Mouse (Mus musculus): ENCODE results near the gene Rnf24. TPM values are rescaled to one million over a fixed set of nuclear protein-coding genes. Genes with fewer than 3 reads are reported as not detected.

The Rnf24 gene
- polyA plus RNA-seq, 1 experiment from 2014 or later: 6.9 TPM

DNA sequence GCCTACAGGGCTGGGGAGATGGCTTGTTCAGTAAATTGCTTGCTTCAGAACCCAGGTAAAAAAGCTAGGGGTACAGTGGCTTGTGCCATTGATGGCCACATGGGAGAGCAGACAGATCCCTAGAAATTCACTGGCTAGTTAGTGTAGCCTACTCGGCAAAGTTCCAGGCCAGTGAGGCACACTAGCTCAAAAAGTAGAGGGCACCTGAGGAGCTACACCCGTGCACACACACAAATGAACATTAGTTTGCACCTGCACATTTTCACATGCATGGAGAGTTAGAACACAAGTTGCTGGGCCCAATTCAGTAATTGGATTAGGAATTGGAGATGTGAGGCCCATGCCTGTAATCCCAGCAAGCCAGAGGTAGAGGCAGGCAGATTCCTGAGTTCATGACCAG lies 87.6 kb downstream of the Rnf24 start:
- H3K4me3 ChIP-seq (ENCODE audit: low read depth, low read length): no peak overlapping the region
- no peak for DNase-seq (ENCODE audit: low spot score)
- H3K9me3 ChIP-seq (ENCODE audit: control insufficient read depth, low read length): no peaks in the 10 kb centered on the region
- peaks cover 22% of the 10 kb centered on the region for H3K4me1 ChIP-seq (ENCODE audit: control insufficient read depth, insufficient read depth, low read length)
- no peak overlapping the region for H3K27ac ChIP-seq (replicated peaks; ENCODE audit: low read depth, low read length)
- peak overlapping the region; percentile 76; the same call in 1 of the 2 replicates for H3K4me2 ChIP-seq (ENCODE audit: low read depth, low read length)
- 83% methylated on average over 2 of the region's 2 CpGs for WGBS
- H3K36me3 ChIP-seq (ENCODE audit: control insufficient read depth, insufficient read depth, low read length): no peaks in the 10 kb centered on the region; the same call in 1 of the 2 replicates
- no peaks in the 10 kb centered on the region for H3K27me3 ChIP-seq (replicated peaks; ENCODE audit: control insufficient read depth, insufficient read depth, low read length)
- no peak overlapping the region for H3K9ac ChIP-seq (ENCODE audit: low read depth, low read length)
- ATAC-seq (ENCODE audit: low read depth): no peak

DNA sequence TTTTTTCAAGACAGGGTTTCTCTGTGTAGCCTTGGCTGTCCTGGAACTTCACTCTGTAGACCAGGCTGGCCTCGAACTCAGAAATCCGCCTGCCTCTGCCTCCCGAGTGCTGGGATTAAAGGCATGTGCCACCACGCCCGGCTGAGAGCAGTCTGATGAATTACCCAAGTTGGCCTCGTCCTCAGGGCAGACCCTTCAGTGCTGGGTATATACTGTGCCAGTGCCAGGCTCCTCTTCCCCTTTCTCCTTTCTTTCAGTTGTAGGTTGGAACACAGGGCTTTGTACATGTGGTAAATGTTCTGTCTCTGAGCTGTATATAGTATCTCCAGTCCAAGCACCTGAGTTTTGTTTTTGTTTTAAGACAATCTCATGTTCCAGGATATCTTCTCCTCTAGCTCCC lies 88.7 kb downstream of the Rnf24 start:
- WGBS: 72% methylated on average over 6 of the region's 6 CpGs
- DNase-seq (ENCODE audit: low spot score): no peak

DNA sequence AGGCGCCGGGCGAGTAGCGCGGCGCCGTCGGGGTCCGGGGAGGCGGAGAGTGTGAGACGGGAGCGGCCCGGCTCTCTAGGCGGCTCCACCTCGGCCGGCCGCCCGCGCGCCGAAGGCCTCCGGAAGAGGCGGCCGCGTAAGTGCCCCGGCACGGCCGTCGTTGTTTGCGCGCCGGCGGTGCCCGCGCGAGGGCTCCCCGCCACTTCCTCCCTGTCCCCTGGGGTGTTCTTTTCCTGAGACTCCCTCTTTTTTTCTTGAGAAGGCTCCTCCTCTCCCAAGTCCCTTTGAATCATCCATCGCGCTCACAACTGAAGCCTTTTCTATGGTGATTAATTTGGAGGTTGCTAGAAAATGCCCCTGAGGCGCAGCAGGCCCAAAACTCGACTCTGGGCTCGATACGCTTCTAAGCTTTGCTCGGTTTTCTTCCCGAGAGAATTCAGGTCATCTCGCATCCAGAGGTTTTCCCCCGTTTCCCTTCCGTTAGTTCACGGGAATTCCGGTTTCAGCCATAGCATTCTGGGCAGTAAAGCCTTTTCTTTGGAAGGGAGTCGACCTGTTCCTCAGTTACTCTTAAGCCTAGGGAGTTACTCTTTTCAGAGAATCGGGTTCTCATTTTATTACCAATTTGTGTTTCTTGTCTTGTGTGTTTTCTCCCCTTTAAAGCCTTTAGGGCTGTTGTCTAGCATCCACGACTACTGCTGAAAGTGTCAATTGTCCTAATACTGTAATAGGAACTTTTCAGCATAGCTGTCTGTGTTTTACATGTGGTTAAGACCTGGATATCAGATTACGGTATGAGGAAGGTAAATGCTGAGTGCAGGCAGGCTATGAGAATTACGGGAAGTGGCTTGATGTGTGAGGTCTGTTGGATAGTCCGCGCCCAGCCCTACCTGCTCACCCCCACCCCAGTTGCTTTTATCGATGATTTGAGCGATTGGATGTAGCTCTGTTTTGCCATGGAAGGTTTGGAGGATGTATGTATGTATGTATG lies 89.7 kb downstream of the Rnf24 start:
- Histone ChIP-seq H3K27me3 (replicated peaks; ENCODE audit: control insufficient read depth, insufficient read depth, low read length) (no peaks in the 10 kb centered on the region), H3K9ac (ENCODE audit: low read depth, low read length) (peak overlapping the region; percentile 97), H3K27ac (replicated peaks; ENCODE audit: low read depth, low read length) (peak overlapping the region; percentile 100), H3K9me3 (ENCODE audit: control insufficient read depth, low read length) (no peaks in the 10 kb centered on the region), H3K36me3 (ENCODE audit: control insufficient read depth, insufficient read depth, low read length) (no peaks in the 10 kb centered on the region), H3K4me3 (ENCODE audit: low read depth, low read length) (peak overlapping the region; percentile 89), H3K4me1 (ENCODE audit: control insufficient read depth, insufficient read depth, low read length) (peaks cover 22% of the 10 kb centered on the region), H3K4me2 (ENCODE audit: low read depth, low read length) (peak overlapping the region; percentile 76)
- DNase-seq (ENCODE audit: low spot score) (peak; percentile 81), ATAC-seq (ENCODE audit: low read depth) (peak; percentile 81)
- WGBS: under 1% methylated on average over 37 of the region's 59 CpGs

More for the DNA sequence above, 88.7 kb downstream of the Rnf24 start:
- H3K27ac ChIP-seq (replicated peaks; ENCODE audit: low read depth, low read length): no peak overlapping the region
- H3K4me3 ChIP-seq (ENCODE audit: low read depth, low read length): peak overlapping the region; percentile 89
- no peaks in the 10 kb centered on the region for H3K9me3 ChIP-seq (ENCODE audit: control insufficient read depth, low read length)
- H3K36me3 ChIP-seq (ENCODE audit: control insufficient read depth, insufficient read depth, low read length): no peaks in the 10 kb centered on the region
- no peaks in the 10 kb centered on the region for H3K27me3 ChIP-seq (replicated peaks; ENCODE audit: control insufficient read depth, insufficient read depth, low read length)
- peaks cover 22% of the 10 kb centered on the region for H3K4me1 ChIP-seq (ENCODE audit: control insufficient read depth, insufficient read depth, low read length)
- H3K9ac ChIP-seq (ENCODE audit: low read depth, low read length): peak overlapping the region; percentile 97; the same call in 1 of the 2 replicates
- no peak for ATAC-seq (ENCODE audit: low read depth)
- H3K4me2 ChIP-seq (ENCODE audit: low read depth, low read length): peak overlapping the region; percentile 76

DNA sequence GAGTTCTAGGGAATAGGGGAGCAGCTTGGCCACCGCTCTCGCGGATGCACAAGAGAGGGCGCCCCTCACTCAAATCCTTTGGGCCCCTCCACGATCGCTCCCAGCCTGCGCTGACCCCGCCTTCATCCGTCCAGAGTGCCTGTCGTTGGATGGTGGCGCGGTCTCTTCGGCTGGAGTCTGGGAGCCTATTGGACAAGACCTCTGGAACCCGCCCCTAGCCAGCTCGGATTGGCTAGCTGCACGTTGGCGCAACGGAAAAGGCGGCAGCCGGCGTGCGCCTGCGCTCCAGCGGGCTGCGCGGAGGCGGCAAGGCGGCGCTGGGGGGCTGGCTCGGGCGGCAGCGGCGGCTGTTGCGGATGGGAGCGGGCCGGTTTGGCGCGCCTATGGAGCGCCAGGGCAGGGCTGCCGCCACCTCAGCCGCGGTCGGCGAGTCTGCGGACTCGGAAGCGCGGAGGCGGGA lies 90.4 kb downstream of the Rnf24 start, which contains the start of gene Pank2:
Gene Pank2 (plus strand): TSS at position 283 of the 460 bp plus-strand sequence.
- peaks cover 22% of the 10 kb centered on the region for H3K4me1 ChIP-seq (ENCODE audit: control insufficient read depth, insufficient read depth, low read length)
- peak; percentile 100 for ATAC-seq (ENCODE audit: low read depth)
- peak within 1 kb of the TSS; percentile 100 for H3K27ac ChIP-seq (replicated peaks; ENCODE audit: low read depth, low read length)
- no peaks in the 10 kb centered on the region for H3K36me3 ChIP-seq (ENCODE audit: control insufficient read depth, insufficient read depth, low read length)
- peak within 1 kb of the TSS; percentile 89 for H3K4me3 ChIP-seq (ENCODE audit: low read depth, low read length)
- WGBS: 2% methylated on average over 28 of the region's 49 CpGs
- no peaks in the 10 kb centered on the region for H3K27me3 ChIP-seq (replicated peaks; ENCODE audit: control insufficient read depth, insufficient read depth, low read length)
- H3K9ac ChIP-seq (ENCODE audit: low read depth, low read length): peak within 1 kb of the TSS; percentile 97
- no peaks in the 10 kb centered on the region for H3K9me3 ChIP-seq (ENCODE audit: control insufficient read depth, low read length)
- peak; percentile 100 for DNase-seq (ENCODE audit: low spot score)
- peak within 1 kb of the TSS; percentile 76 for H3K4me2 ChIP-seq (ENCODE audit: low read depth, low read length)

DNA sequence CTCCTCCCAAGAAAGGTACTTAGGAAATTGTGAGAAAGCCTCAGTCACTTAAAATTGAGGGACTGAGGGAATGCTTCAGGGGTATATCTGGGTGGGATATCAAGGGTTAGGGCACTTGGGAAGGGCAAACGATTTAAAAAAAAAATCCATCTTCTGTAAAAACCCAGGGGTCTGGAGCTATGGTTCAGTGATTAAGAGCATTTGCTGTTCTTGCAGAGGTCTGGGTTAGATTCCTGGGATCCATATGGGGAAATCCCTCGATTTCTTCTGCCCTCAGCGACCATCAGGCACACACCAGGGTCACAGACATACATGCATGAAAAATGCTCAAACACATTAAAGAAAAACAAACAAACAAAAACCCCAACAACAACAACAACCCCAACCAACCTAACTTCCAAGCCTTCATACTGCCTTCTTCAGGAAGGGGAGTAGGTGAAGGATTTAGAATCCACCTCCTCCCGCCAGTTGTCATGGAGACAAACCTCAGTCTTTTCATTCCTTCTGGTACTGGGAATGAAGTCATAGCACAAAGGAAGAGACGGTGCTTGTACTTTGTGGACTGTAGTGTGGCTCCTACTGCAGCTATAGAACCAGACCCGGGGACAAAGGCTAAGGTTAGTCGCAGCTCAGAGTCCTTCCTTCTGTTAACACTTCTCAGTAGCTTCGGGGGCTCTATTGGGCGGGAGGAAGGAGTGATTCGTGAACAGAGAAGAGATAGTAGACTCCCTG lies 91.0 kb downstream of the Rnf24 start:
- H3K36me3 ChIP-seq (ENCODE audit: control insufficient read depth, insufficient read depth, low read length): no peaks in the 10 kb centered on the region
- peak overlapping the region; percentile 100 for H3K27ac ChIP-seq (replicated peaks; ENCODE audit: low read depth, low read length)
- peak overlapping the region; percentile 97 for H3K9ac ChIP-seq (ENCODE audit: low read depth, low read length)
- no peaks in the 10 kb centered on the region for H3K9me3 ChIP-seq (ENCODE audit: control insufficient read depth, low read length)
- H3K4me2 ChIP-seq (ENCODE audit: low read depth, low read length): peak overlapping the region; percentile 49
- ATAC-seq (ENCODE audit: low read depth) (peak; percentile 76), DNase-seq (ENCODE audit: low spot score) (peak; percentile 80)
- H3K4me1 ChIP-seq (ENCODE audit: control insufficient read depth, insufficient read depth, low read length): peaks cover 22% of the 10 kb centered on the region
- 2% methylated on average over 10 of the region's 10 CpGs for WGBS
- peak overlapping the region; percentile 89 for H3K4me3 ChIP-seq (ENCODE audit: low read depth, low read length)
- no peaks in the 10 kb centered on the region for H3K27me3 ChIP-seq (replicated peaks; ENCODE audit: control insufficient read depth, insufficient read depth, low read length)

DNA sequence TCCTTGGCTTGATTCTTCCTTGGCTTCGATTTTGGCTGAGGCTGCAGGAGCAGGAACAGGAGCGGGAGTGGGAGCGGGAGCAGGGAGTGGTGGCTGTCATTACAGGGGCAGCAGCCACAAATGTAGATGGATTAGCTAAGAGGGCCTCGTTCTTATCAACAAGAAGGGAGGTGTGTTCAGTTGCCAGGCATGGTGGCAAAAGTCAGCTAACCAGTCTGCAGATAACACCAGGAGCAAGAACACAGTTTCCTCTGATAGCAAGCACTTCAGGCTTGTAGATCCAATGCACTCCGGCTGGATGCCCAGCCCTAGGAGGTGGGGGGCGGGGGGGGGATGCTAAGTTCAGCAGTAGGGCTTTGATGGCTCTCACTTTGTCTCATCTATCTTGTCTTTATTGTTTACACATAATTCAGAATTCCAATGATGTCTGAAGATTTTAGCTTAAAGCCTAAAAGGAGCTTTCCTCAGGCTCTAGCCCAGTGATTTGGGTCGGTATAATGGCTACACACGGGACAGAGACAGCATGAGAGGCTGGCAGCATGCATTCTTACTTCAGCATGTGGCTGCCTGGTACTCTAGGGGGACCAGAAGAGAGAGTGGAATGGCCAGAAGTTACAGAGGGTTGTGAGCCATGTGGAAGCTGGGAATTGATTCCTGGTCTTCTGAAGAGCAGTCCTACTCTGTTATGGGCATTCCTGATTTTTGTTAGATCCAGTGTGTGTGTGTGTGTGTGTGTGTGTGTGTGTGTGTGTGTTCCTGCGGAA lies 92.0 kb downstream of the Rnf24 start:
- Histone ChIP-seq H3K4me3 (ENCODE audit: low read depth, low read length) (no peak overlapping the region), H3K36me3 (ENCODE audit: control insufficient read depth, insufficient read depth, low read length) (no peaks in the 10 kb centered on the region), H3K9me3 (ENCODE audit: control insufficient read depth, low read length) (no peaks in the 10 kb centered on the region), H3K4me1 (ENCODE audit: control insufficient read depth, insufficient read depth, low read length) (peaks cover 22% of the 10 kb centered on the region), H3K27ac (replicated peaks; ENCODE audit: low read depth, low read length) (no peak overlapping the region), H3K9ac (ENCODE audit: low read depth, low read length) (no peak overlapping the region), H3K27me3 (replicated peaks; ENCODE audit: control insufficient read depth, insufficient read depth, low read length) (no peaks in the 10 kb centered on the region), H3K4me2 (ENCODE audit: low read depth, low read length) (no peak overlapping the region)
- no peak for ATAC-seq (ENCODE audit: low read depth)
- no peak for DNase-seq (ENCODE audit: low spot score)
- 62% methylated on average over 9 of the region's 9 CpGs for WGBS

DNA sequence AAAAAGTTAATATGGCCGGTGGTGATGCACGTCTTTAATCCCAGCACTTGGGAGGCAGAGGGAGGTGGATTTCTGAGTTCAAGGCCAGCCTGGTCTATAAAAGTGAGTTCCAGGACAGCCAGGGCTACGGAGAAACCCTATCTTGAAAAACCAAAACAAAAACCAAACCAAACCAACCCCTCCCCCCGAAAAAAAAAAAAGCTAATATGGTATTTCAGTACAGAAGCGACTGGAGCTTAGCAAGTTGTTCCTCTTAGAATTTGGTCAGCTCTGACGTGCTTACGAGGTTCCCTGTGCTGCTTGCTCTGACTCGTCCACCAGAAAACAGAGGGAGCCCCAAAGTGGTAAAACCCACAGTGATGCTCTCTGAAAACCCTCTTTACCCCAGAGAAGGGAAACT lies 94.0 kb downstream of the Rnf24 start:
- WGBS: 78% methylated on average over 8 of the region's 8 CpGs

DNA sequence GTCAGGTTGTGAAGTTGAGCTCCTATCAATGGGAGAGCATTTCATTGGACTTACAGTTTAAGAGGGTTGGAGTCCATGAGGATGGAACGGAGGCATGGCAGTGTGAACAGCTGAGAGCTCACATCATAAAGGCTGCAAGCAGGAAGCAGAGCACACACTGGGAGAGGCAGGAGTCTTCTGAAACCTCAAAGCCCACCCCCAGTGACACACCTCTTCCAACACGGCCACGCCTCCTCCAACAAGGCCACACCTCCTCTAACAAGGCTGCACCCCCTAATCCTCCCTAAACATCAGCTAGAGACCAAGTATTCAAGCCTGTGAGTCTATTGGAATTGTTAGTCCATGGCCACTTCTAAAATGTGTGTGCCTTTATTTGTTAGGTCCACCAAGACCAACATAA lies 97.0 kb downstream of the Rnf24 start:
- no peaks in the 10 kb centered on the region for H3K9me3 ChIP-seq (ENCODE audit: control insufficient read depth, low read length)
- H3K4me3 ChIP-seq (ENCODE audit: low read depth, low read length): no peak overlapping the region
- 59% methylated on average over 3 of the region's 3 CpGs for WGBS
- H3K27me3 ChIP-seq (replicated peaks; ENCODE audit: control insufficient read depth, insufficient read depth, low read length): no peaks in the 10 kb centered on the region
- no peaks in the 10 kb centered on the region for H3K36me3 ChIP-seq (ENCODE audit: control insufficient read depth, insufficient read depth, low read length)
- no peak for DNase-seq (ENCODE audit: low spot score)
- H3K4me1 ChIP-seq (ENCODE audit: control insufficient read depth, insufficient read depth, low read length): no peaks in the 10 kb centered on the region
- H3K4me2 ChIP-seq (ENCODE audit: low read depth, low read length): no peak overlapping the region
- no peak overlapping the region for H3K27ac ChIP-seq (replicated peaks; ENCODE audit: low read depth, low read length)
- no peak for ATAC-seq (ENCODE audit: low read depth)
- no peak overlapping the region for H3K9ac ChIP-seq (ENCODE audit: low read depth, low read length)

More for the DNA sequence above, 94.0 kb downstream of the Rnf24 start:
- DNase-seq (ENCODE audit: low spot score) (no peak), ATAC-seq (ENCODE audit: low read depth) (no peak)
- H3K9ac ChIP-seq (ENCODE audit: low read depth, low read length): no peak overlapping the region
- no peak overlapping the region for H3K4me3 ChIP-seq (ENCODE audit: low read depth, low read length)
- H3K27ac ChIP-seq (replicated peaks; ENCODE audit: low read depth, low read length): no peak overlapping the region
- peaks cover 6% of the 10 kb centered on the region for H3K4me1 ChIP-seq (ENCODE audit: control insufficient read depth, insufficient read depth, low read length)
- H3K9me3 ChIP-seq (ENCODE audit: control insufficient read depth, low read length): no peaks in the 10 kb centered on the region
- H3K27me3 ChIP-seq (replicated peaks; ENCODE audit: control insufficient read depth, insufficient read depth, low read length): no peaks in the 10 kb centered on the region
- H3K4me2 ChIP-seq (ENCODE audit: low read depth, low read length): no peak overlapping the region
- no peaks in the 10 kb centered on the region for H3K36me3 ChIP-seq (ENCODE audit: control insufficient read depth, insufficient read depth, low read length)

All from embryonic facial prominence, embryonic 14.5 days (tissue).